Mouse (Mus musculus): ENCODE measurements around the gene Msh5.

- TF ChIP-seq CTCF (IDR thresholded peaks at IDR 0.05; ENCODE audit: insufficient read depth, low read length) (0 out of 2 replicates have a peak, but pooled peaks have one; percentile 15), POLR2A (IDR thresholded peaks at IDR 0.05; ENCODE audit: borderline replicate concordance, extremely low read depth, low read depth, low read length) (no peak)
Measured at GRCm38 (mm10) chr17:34984218-34984617, 62.3 kb downstream of the Msh5 start.
